Mouse (Mus musculus): Measurements from ENCODE around the gene Cast.

Cast gene

DNA sequence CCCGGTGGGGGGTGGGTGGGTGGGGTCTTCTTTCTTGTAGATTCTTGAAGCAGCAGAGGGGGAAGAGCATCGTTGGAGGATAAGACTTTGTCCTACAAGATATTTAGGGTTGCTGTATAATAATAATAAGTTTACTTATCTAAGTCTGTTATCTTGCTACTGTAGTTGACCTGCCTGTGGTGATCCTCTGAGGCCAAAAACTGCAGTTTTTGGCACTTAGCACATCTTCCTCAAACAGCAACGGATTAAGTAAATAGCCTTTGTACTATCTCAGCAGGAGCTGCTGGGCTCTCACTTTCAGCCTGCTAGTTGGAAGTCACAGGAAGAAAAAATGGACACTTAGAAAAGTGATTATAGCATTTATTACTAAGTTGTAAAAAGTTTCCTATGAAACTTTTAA lies 112.4 kb downstream of the Cast start:
- DNase-seq (ENCODE audit: extremely low spot score): no peak

GRCm38 (mm10) chr13:74695497-74696193 lies 113.0 kb downstream of the Cast start:
- no peak for DNase-seq (ENCODE audit: extremely low spot score)
